Mouse (Mus musculus): ENCODE results near the gene Lasp1. TPM values are rescaled to one million over a fixed set of nuclear protein-coding genes. Genes with fewer than 3 reads are reported as not detected.
"Not testable (repeated sequence)": the region's sequence is repeated elsewhere in the genome, so short reads cannot be mapped to it uniquely, and the experiment has no call there.

Gene Lasp1
- total and polyA plus RNA-seq, 2 experiments from 2014 or later = 137 to 187 TPM

- no peak overlapping the region for H3K9ac ChIP-seq (replicated peaks; ENCODE audit: low read length)
- no peak for TF ChIP-seq CTCF (IDR thresholded peaks at IDR 0.05; ENCODE audit: low read depth)
- ATAC-seq (no peak), DNase-seq (ENCODE audit: low spot score) (no peak)
- H3K9me3 ChIP-seq (ENCODE audit: low read length) = no peaks in the 10 kb centered on the region
- no peaks in the 10 kb centered on the region for H3K4me1 ChIP-seq (ENCODE audit: insufficient read depth, low read length)
- 74% methylated on average over 15 of the region's 15 CpGs for WGBS
- no peak overlapping the region for H3K4me3 ChIP-seq (ENCODE audit: low read length)
- H3K4me2 ChIP-seq (ENCODE audit: low read depth, low read length) = no peak overlapping the region
- H3K27me3 ChIP-seq (ENCODE audit: insufficient read depth, low read length) = no peaks in the 10 kb centered on the region
- no peak overlapping the region for H3K27ac ChIP-seq
- H3K36me3 ChIP-seq (ENCODE audit: insufficient read depth, low read length) = peaks cover 39% of the 10 kb centered on the region
Measured at GRCm38 (mm10) chr11:97833352-97833751, 34.6 kb downstream of the Lasp1 start.

GRCm38 (mm10) chr11:97836541-97836940 is 37.7 kb downstream of the Lasp1 start:
- DNase-seq (ENCODE audit: low spot score) (no peak), ATAC-seq (no peak)
- WGBS = 66% methylated on average over 8 of the region's 8 CpGs
- Histone ChIP-seq H3K27me3 (ENCODE audit: insufficient read depth, low read length) (no peaks in the 10 kb centered on the region), H3K4me1 (ENCODE audit: insufficient read depth, low read length) (no peaks in the 10 kb centered on the region), H3K9ac (replicated peaks; ENCODE audit: low read length) (no peak overlapping the region), H3K4me3 (ENCODE audit: low read length) (no peak overlapping the region), H3K4me2 (ENCODE audit: low read depth, low read length) (no peak overlapping the region), H3K27ac (no peak overlapping the region), H3K9me3 (ENCODE audit: low read length) (no peaks in the 10 kb centered on the region), H3K36me3 (ENCODE audit: insufficient read depth, low read length) (peaks cover 39% of the 10 kb centered on the region)
- TF ChIP-seq CTCF (IDR thresholded peaks at IDR 0.05; ENCODE audit: low read depth) = no peak

- H3K4me2 ChIP-seq (ENCODE audit: low read depth, low read length); H3K9ac ChIP-seq (replicated peaks; ENCODE audit: low read length); H3K9me3 ChIP-seq (ENCODE audit: low read length); H3K4me3 ChIP-seq (ENCODE audit: low read length); DNase-seq (ENCODE audit: low spot score); ATAC-seq; H3K27me3 ChIP-seq (ENCODE audit: insufficient read depth, low read length); H3K27ac ChIP-seq; H3K4me1 ChIP-seq (ENCODE audit: insufficient read depth, low read length): not testable (repeated sequence)
- peaks cover 39% of the 10 kb centered on the region for H3K36me3 ChIP-seq (ENCODE audit: insufficient read depth, low read length)
- WGBS = 76% methylated on average over 9 of the region's 9 CpGs
Measured at GRCm38 (mm10) chr11:97837051-97837450, 38.3 kb downstream of the Lasp1 start.

- no peaks in the 10 kb centered on the region for H3K27me3 ChIP-seq (ENCODE audit: insufficient read depth, low read length)
- 82% methylated on average over 7 of the region's 7 CpGs for WGBS
- no peak overlapping the region for H3K27ac ChIP-seq
- ATAC-seq (no peak), DNase-seq (ENCODE audit: low spot score) (no peak)
- no peaks in the 10 kb centered on the region for H3K4me1 ChIP-seq (ENCODE audit: insufficient read depth, low read length)
- H3K4me2 ChIP-seq (ENCODE audit: low read depth, low read length) = no peak overlapping the region
- no peak for TF ChIP-seq CTCF (IDR thresholded peaks at IDR 0.05; ENCODE audit: low read depth)
- no peak overlapping the region for H3K9ac ChIP-seq (replicated peaks; ENCODE audit: low read length)
- H3K4me3 ChIP-seq (ENCODE audit: low read length) = no peak overlapping the region
- H3K9me3 ChIP-seq (ENCODE audit: low read length) = no peaks in the 10 kb centered on the region
- H3K36me3 ChIP-seq (ENCODE audit: insufficient read depth, low read length) = peaks cover 39% of the 10 kb centered on the region
Measured at GRCm38 (mm10) chr11:97837641-97838149, 38.9 kb downstream of the Lasp1 start.

- ATAC-seq = no peak
- no peaks in the 10 kb centered on the region for H3K9me3 ChIP-seq (ENCODE audit: low read length)
- H3K36me3 ChIP-seq (ENCODE audit: insufficient read depth, low read length) = peaks cover 31% of the 10 kb centered on the region
- 31% methylated on average over 10 of the region's 10 CpGs for WGBS
- no peaks in the 10 kb centered on the region for H3K4me1 ChIP-seq (ENCODE audit: insufficient read depth, low read length)
- no peak overlapping the region for H3K4me2 ChIP-seq (ENCODE audit: low read depth, low read length)
- 0 out of 2 replicates have a peak overlapping the region, but pooled peaks have one; percentile 13 for H3K9ac ChIP-seq (replicated peaks; ENCODE audit: low read length)
- H3K4me3 ChIP-seq (ENCODE audit: low read length) = no peak overlapping the region
- no peak for DNase-seq (ENCODE audit: low spot score)
- H3K27ac ChIP-seq = peak overlapping the region; percentile 45; the same call in 1 of the 2 replicates
- H3K27me3 ChIP-seq (ENCODE audit: insufficient read depth, low read length) = no peaks in the 10 kb centered on the region
- TF ChIP-seq CTCF (IDR thresholded peaks at IDR 0.05; ENCODE audit: low read depth) = no peak
Measured at GRCm38 (mm10) chr11:97838779-97839440, 40.1 kb downstream of the Lasp1 start.

- Histone ChIP-seq H3K4me2 (ENCODE audit: low read depth, low read length) (no peak overlapping the region), H3K36me3 (ENCODE audit: insufficient read depth, low read length) (peaks cover 24% of the 10 kb centered on the region), H3K4me1 (ENCODE audit: insufficient read depth, low read length) (no peaks in the 10 kb centered on the region), H3K27ac (peak overlapping the region; percentile 92; the same call in 1 of the 2 replicates), H3K27me3 (ENCODE audit: insufficient read depth, low read length) (no peaks in the 10 kb centered on the region), H3K4me3 (ENCODE audit: low read length) (no peak overlapping the region), H3K9ac (replicated peaks; ENCODE audit: low read length) (0 out of 2 replicates have a peak overlapping the region, but pooled peaks have one; percentile 13), H3K9me3 (ENCODE audit: low read length) (no peaks in the 10 kb centered on the region)
- 57% methylated on average over 11 of the region's 11 CpGs for WGBS
- TF ChIP-seq CTCF (IDR thresholded peaks at IDR 0.05; ENCODE audit: low read depth) = no peak
- ATAC-seq (no peak), DNase-seq (ENCODE audit: low spot score) (no peak)
Measured at GRCm38 (mm10) chr11:97839441-97840134, 40.8 kb downstream of the Lasp1 start.

- H3K4me1 ChIP-seq (ENCODE audit: insufficient read depth, low read length) = no peaks in the 10 kb centered on the region
- TF ChIP-seq CTCF (IDR thresholded peaks at IDR 0.05; ENCODE audit: low read depth) = no peak
- H3K27me3 ChIP-seq (ENCODE audit: insufficient read depth, low read length) = no peaks in the 10 kb centered on the region
- no peaks in the 10 kb centered on the region for H3K9me3 ChIP-seq (ENCODE audit: low read length)
- H3K36me3 ChIP-seq (ENCODE audit: insufficient read depth, low read length) = peaks cover 19% of the 10 kb centered on the region; the same call in 1 of the 2 replicates
- H3K27ac ChIP-seq = peak overlapping the region; percentile 92
- H3K9ac ChIP-seq (replicated peaks; ENCODE audit: low read length) = peak overlapping the region; percentile 64
- no peak for ATAC-seq
- H3K4me3 ChIP-seq (ENCODE audit: low read length) = peak overlapping the region; percentile 52
- WGBS = 56% methylated on average over 2 of the region's 2 CpGs
- H3K4me2 ChIP-seq (ENCODE audit: low read depth, low read length) = peak overlapping the region; percentile 69
- no peak for DNase-seq (ENCODE audit: low spot score)
Measured at GRCm38 (mm10) chr11:97840135-97840490, 41.3 kb downstream of the Lasp1 start.

Data from hindbrain, postnatal 0 days (tissue).